Mouse (Mus musculus): ENCODE results near the gene Pard3.

DNA sequence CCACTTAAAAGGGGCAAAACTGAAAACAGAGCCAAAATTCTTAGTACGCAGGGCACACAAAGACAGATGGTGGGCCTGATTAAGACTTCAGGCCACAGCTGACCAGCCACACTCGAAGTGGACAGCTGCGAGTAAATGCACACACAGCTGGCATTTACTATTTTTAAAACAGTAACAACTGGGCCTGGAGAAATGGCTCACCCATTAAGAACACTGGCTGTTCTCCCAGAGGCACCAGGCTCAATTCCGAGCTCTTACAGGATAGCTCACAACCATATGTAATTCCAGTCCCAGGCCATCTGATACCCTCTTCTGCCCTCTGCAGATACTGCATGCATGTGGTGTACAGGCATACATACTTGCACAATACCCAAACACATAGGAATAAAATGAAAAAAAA is 8.6 kb upstream of the Pard3 start:
- TF ChIP-seq CTCF (IDR thresholded peaks at IDR 0.05; ENCODE audit: insufficient read depth, low read length) (no peak), POLR2A (IDR thresholded peaks at IDR 0.05; ENCODE audit: borderline replicate concordance, extremely low read depth, low read depth, low read length) (no peak)

Data from lung, adult 2 months (tissue).